16 mouse cellular contexts compared by ENCODE assay signal in genomic region chr11:105946694-105947154, GRCm38 (mm10). TPM values are rescaled to one million over a fixed set of nuclear protein-coding genes. Genes with fewer than 3 reads are reported as not detected.
DNase-seq lines count a peak whose midpoint lies in the region; ATAC-seq and TF ChIP-seq lines count a peak whose summit lies in the region.
"Had no signal": no experiment of that assay in that cellular context is flagged by ENCODE, and none has a peak within 500 bp of the region (broad histone marks: within the 10 kb centered on the region; RNA-seq: fewer than 3 reads in every experiment).

No protein-coding gene starts in this region.

- H3K4me2 ChIP-seq in kidney, embryonic 16.5 days (replicated peaks; ENCODE audit: low read depth, low read length) = no peak overlapping the region
- H3K4me2 ChIP-seq: limb, embryonic 13.5 days had no signal

- H3K27me3 ChIP-seq in kidney, embryonic 16.5 days (ENCODE audit: insufficient read depth, low read length) = no peaks in the 10 kb centered on the region
- H3K27me3 ChIP-seq in MEL (ENCODE audit: control insufficient read depth in 1 of 2, insufficient read depth in 2 of 2, low read length in 2 of 2) = no peaks in the 10 kb centered on the region; a peak in 1 of 4 replicates

- no peak for ATAC-seq in kidney, embryonic 16.5 days (ENCODE audit: low FRiP score, low TSS enrichment)
- peak; percentile 42 to 57; a peak in 3 of 4 replicates for ATAC-seq in hematopoietic stem cell, adult 5-6 weeks (replicated peaks in 1 of 2; ENCODE audit: insufficient read depth in 1 of 2, low FRiP score in 2 of 2, low TSS enrichment in 1 of 2, low read depth in 1 of 2, poor library complexity in 2 of 2, severe bottlenecking in 2 of 2)

- peaks cover 4% of the 10 kb centered on the region; the same call in 1 of the 2 replicates for H3K79me2 ChIP-seq in MEL (ENCODE audit: control insufficient read depth, insufficient read depth, low read length, poor library complexity)

- TF ChIP-seq EP300 in MEL (IDR thresholded peaks at IDR 0.05; ENCODE audit: low read depth in 1 of 2, low read length in 2 of 2) = peak; percentile 84

- peak in 1 of 2 experiments; percentile 94; a peak in 3 of 4 replicates for TF ChIP-seq POLR2A in MEL (IDR thresholded peaks at IDR 0.05; ENCODE audit: control insufficient read depth in 1 of 2, insufficient read depth in 1 of 2, low read depth in 1 of 2, low read length in 2 of 2, poor library complexity in 1 of 2)

- no peak for TF ChIP-seq CTCF in MEL (IDR thresholded peaks at IDR 0.05 in 2 of 3, conservative IDR thresholded peaks at IDR 0.05 in 1 of 3; ENCODE audit: control insufficient read depth in 1 of 3, insufficient read depth in 1 of 3, low read depth in 2 of 3, low read length in 3 of 3, poor library complexity in 1 of 3, severe bottlenecking in 1 of 3)

- whole genome bisulfite sequencing in kidney, embryonic 16.5 days = 39% methylated on average over 11 of the region's 11 CpGs

- no peaks in the 10 kb centered on the region for H3K36me3 ChIP-seq in kidney, embryonic 16.5 days (ENCODE audit: insufficient read depth, low read length)
- H3K36me3 ChIP-seq in MEL (ENCODE audit: control insufficient read depth in 1 of 2, insufficient read depth in 2 of 2, low read length in 2 of 2) = peaks cover 0 to 16% of the 10 kb centered on the region in 2 experiments; a peak in 2 of 4 replicates
- H3K36me3 ChIP-seq: limb, embryonic 13.5 days had no signal

- no peak overlapping the region for H3K27ac ChIP-seq in kidney, embryonic 16.5 days (ENCODE audit: low read length)
- H3K27ac ChIP-seq in MEL (ENCODE audit: control insufficient read depth, low read depth, low read length) = peak overlapping the region; percentile 95
- H3K27ac ChIP-seq: limb, embryonic 13.5 days had no signal

- H3K4me3 ChIP-seq in kidney, embryonic 16.5 days (ENCODE audit: low read length) = no peak overlapping the region
- peak overlapping the region; percentile 50 to 64 for H3K4me3 ChIP-seq in MEL (ENCODE audit: control insufficient read depth in 1 of 2, insufficient read depth in 1 of 2, low read depth in 2 of 2, low read length in 2 of 2)
- H3K4me3 ChIP-seq: limb, embryonic 13.5 days; myocyte had no signal

- no peak for DNase-seq in kidney, postnatal 14 days
- DNase-seq in MEL (ENCODE audit: low read depth, low spot score) = peak; percentile 96
- peak; percentile 39 to 44 for DNase-seq in lung, postnatal 4 days
- no peak for DNase-seq in B cell, adult 2 months
- DNase-seq in layer of hippocampus, adult 9-11 months = no peak
- DNase-seq in layer of hippocampus, adult 9-10 months (ENCODE audit: low spot score) = no peak
- DNase-seq: adrenal gland, postnatal 14 days; cerebellum, adult 9-10 months; kidney, postnatal 10 days had no signal

- 0 out of 2 replicates have a peak overlapping the region, but pooled peaks have one; percentile 9 for H3K9ac ChIP-seq in kidney, embryonic 16.5 days (replicated peaks; ENCODE audit: low read length)
- peak overlapping the region; percentile 74 for H3K9ac ChIP-seq in MEL (ENCODE audit: control insufficient read depth, low read depth, low read length, poor library complexity, severe bottlenecking)
- H3K9ac ChIP-seq: limb, embryonic 13.5 days had no signal

- H3K4me1 ChIP-seq in kidney, embryonic 16.5 days (ENCODE audit: insufficient read depth, low read length) = peaks cover 25% of the 10 kb centered on the region
- H3K4me1 ChIP-seq in MEL (ENCODE audit: control insufficient read depth in 1 of 2, insufficient read depth in 2 of 2, low read length in 2 of 2) = peaks cover 10 to 45% of the 10 kb centered on the region in 2 experiments

- TF ChIP-seq RAD21 in MEL (IDR thresholded peaks at IDR 0.05; ENCODE audit: low read depth, low read length) = no peak

- no peaks in the 10 kb centered on the region for H3K9me3 ChIP-seq in kidney, embryonic 16.5 days (ENCODE audit: low read length)
- no peaks in the 10 kb centered on the region for H3K9me3 ChIP-seq in MEL (replicated peaks; ENCODE audit: insufficient read depth, low read length)
- H3K9me3 ChIP-seq: limb, embryonic 13.5 days had no signal

TF ChIP-seq in MEL, 35 proteins besides CTCF, POLR2A, EP300 and RAD21 (continues in another document):
- TF ChIP-seq ETS1 (IDR thresholded peaks at IDR 0.05; ENCODE audit: low read depth, low read length) = peak; percentile 72
- peak; percentile 86 for TF ChIP-seq GATA1 (IDR thresholded peaks at IDR 0.05; ENCODE audit: low read depth, low read length)
- no peak for TF ChIP-seq SMC3 (IDR thresholded peaks at IDR 0.05; ENCODE audit: low read depth, low read length)
- TF ChIP-seq TBP (IDR thresholded peaks at IDR 0.05; ENCODE audit: low read depth, low read length) = peak; percentile 59
- peak; percentile 30; the same call in 1 of the 2 replicates for TF ChIP-seq USF1 (IDR thresholded peaks at IDR 0.05; ENCODE audit: low read depth, low read length)
- no peak for TF ChIP-seq ZKSCAN1 (IDR thresholded peaks at IDR 0.05; ENCODE audit: low read depth, low read length)
- TF ChIP-seq SIN3A (IDR thresholded peaks at IDR 0.05; ENCODE audit: low read length) = peak; percentile 95
- peak; percentile 56; the same call in 1 of the 2 replicates for TF ChIP-seq E2F4 (IDR thresholded peaks at IDR 0.05; ENCODE audit: borderline replicate concordance, low read depth, low read length)
- TF ChIP-seq NRF1 (IDR thresholded peaks at IDR 0.05; ENCODE audit: insufficient read depth, low read depth, low read length, poor library complexity, severe bottlenecking) = peak; percentile 27; the same call in 1 of the 2 replicates
- TF ChIP-seq ZC3H11A (IDR thresholded peaks at IDR 0.05; ENCODE audit: low read depth, low read length) = no peak
- no peak; the same call in 1 of the 2 replicates for TF ChIP-seq BHLHE40 (IDR thresholded peaks at IDR 0.05; ENCODE audit: borderline replicate concordance, low read depth, low read length)
- peak; percentile 10; the same call in 1 of the 2 replicates for TF ChIP-seq CHD2 (IDR thresholded peaks at IDR 0.05; ENCODE audit: low read length)
- no peak for TF ChIP-seq MAFK (IDR thresholded peaks at IDR 0.05; ENCODE audit: borderline replicate concordance, low read depth, low read length)
- TF ChIP-seq MXI1 (IDR thresholded peaks at IDR 0.05; ENCODE audit: low read depth, low read length) = peak; percentile 89
- TF ChIP-seq POLR2AphosphoS5 (IDR thresholded peaks at IDR 0.05; ENCODE audit: borderline replicate concordance, low read depth, low read length) = 0 out of 2 replicates have a peak, but pooled peaks have one; percentile 55
- no peak for TF ChIP-seq UBTF (IDR thresholded peaks at IDR 0.05; ENCODE audit: borderline replicate concordance, insufficient read depth, low read depth, low read length)
- TF ChIP-seq RCOR1 (IDR thresholded peaks at IDR 0.05; ENCODE audit: low read depth, low read length) = no peak; the same call in 1 of the 2 replicates
- peak; percentile 76 for TF ChIP-seq HCFC1 (IDR thresholded peaks at IDR 0.05; ENCODE audit: low read depth, low read length)
- TF ChIP-seq ZMIZ1 (IDR thresholded peaks at IDR 0.05; ENCODE audit: low read depth, low read length) = peak; percentile 96
- peak; percentile 96 for TF ChIP-seq MYC (IDR thresholded peaks at IDR 0.05; ENCODE audit: low read depth, low read length)
- TF ChIP-seq POLR2AphosphoS2 (IDR thresholded peaks at IDR 0.05; ENCODE audit: low read length) = peak; percentile 92
- 0 out of 2 replicates have a peak, but pooled peaks have one; percentile 28 for TF ChIP-seq JUND (IDR thresholded peaks at IDR 0.05; ENCODE audit: low read depth, low read length)
- peak; percentile 79 for TF ChIP-seq MYB (IDR thresholded peaks at IDR 0.05; ENCODE audit: low read depth, low read length)
- TF ChIP-seq TAL1 (IDR thresholded peaks at IDR 0.05; ENCODE audit: low read length) = no peak
- peak; percentile 56 for TF ChIP-seq TCF12 (IDR thresholded peaks at IDR 0.05; ENCODE audit: low read depth, low read length)
- TF ChIP-seq GABPA (IDR thresholded peaks at IDR 0.05; ENCODE audit: low read depth, low read length) = no peak
- 0 out of 2 replicates have a peak, but pooled peaks have one; percentile 45 for TF ChIP-seq MEF2A (IDR thresholded peaks at IDR 0.05; ENCODE audit: extremely low read depth, insufficient replicate concordance, low read depth, low read length, poor library complexity, severe bottlenecking)
- peak; percentile 91 for TF ChIP-seq MAX (IDR thresholded peaks at IDR 0.05; ENCODE audit: low read length)
- no peak for TF ChIP-seq CHD1 (IDR thresholded peaks at IDR 0.05; ENCODE audit: low read depth, low read length)
- no peak for TF ChIP-seq ZNF384 (IDR thresholded peaks at IDR 0.05; ENCODE audit: low read depth, low read length)
- peak; percentile 81 for TF ChIP-seq ELF1 (IDR thresholded peaks at IDR 0.05; ENCODE audit: low read depth, low read length)
- TF ChIP-seq MAZ (IDR thresholded peaks at IDR 0.05; ENCODE audit: low read depth, low read length) = peak; percentile 48; the same call in 1 of the 2 replicates
- TF ChIP-seq NELFE (IDR thresholded peaks at IDR 0.05; ENCODE audit: low read depth, low read length) = peak; percentile 72; the same call in 1 of the 2 replicates
- TF ChIP-seq USF2 (IDR thresholded peaks at IDR 0.05; ENCODE audit: borderline replicate concordance in 1 of 2, insufficient read depth in 1 of 2, low read depth in 1 of 2, low read length in 2 of 2) = no peak; a peak in 1 of 4 replicates

RNA-seq across cellular contexts. Expression of gene Cyb561, which starts 6.4 kb away (rescaled TPM):
- polyA plus RNA-seq in kidney, embryonic 16.5 days (2015; fragmentation: Nextera tagmentation; extraction: Ambion mirVana) = 33.9 and 37.3 TPM in 2 replicates
- total RNA-seq in MEL (2012; rRNA removed) = 24.8 and 32.8 TPM in 2 replicates
- 10 to 100 TPM in 1 of 2 experiments, not detected in 1; 43.9 TPM for polyA plus RNA-seq in MEL (2012; ENCODE audit: insufficient read depth in 1 of 2, insufficient read length in 2 of 2, low read depth in 1 of 2, low replicate concordance in 2 of 2, missing spikeins in 1 of 2)
- total RNA-seq in hematopoietic stem cell, adult 5-6 weeks (2017) = 1.2 and 2.2 TPM in 2 replicates

RNA-seq across cellular contexts. Expression of gene Ace, which starts 21.0 kb away (rescaled TPM):
- polyA plus RNA-seq in kidney, embryonic 16.5 days (2015; fragmentation: Nextera tagmentation; extraction: Ambion mirVana) = 17.5 and 18.6 TPM in 2 replicates
- not detected in 2 replicates for total RNA-seq in MEL (2012; rRNA removed)
- not detected for polyA plus RNA-seq in MEL (2012; ENCODE audit: insufficient read depth in 1 of 2, insufficient read length in 2 of 2, low read depth in 1 of 2, low replicate concordance in 2 of 2, missing spikeins in 1 of 2)
- 0.20 and 0.56 TPM in 2 replicates for total RNA-seq in hematopoietic stem cell, adult 5-6 weeks (2017)

RNA-seq across cellular contexts. Expression of gene Ace3, which starts 47.8 kb away (rescaled TPM):
- not detected in 2 replicates for polyA plus RNA-seq in kidney, embryonic 16.5 days (2015; fragmentation: Nextera tagmentation; extraction: Ambion mirVana)
- total RNA-seq in MEL (2012; rRNA removed) = not detected in 2 replicates
- not detected for polyA plus RNA-seq in MEL (2012; ENCODE audit: insufficient read depth in 1 of 2, insufficient read length in 2 of 2, low read depth in 1 of 2, low replicate concordance in 2 of 2, missing spikeins in 1 of 2)
- not detected in 2 replicates for total RNA-seq in hematopoietic stem cell, adult 5-6 weeks (2017)
- total RNA-seq: adrenal gland, postnatal 14 days; CH12.LX had no signal
- polyA plus RNA-seq: frontal cortex, adult 2 months; heart, postnatal 0 days; limb, embryonic 13.5 days; myocyte had no signal

Comparison
In these comparisons a context has a peak if more than half of its experiments do, and no peak if none do; other contexts are left out.
1. DNase-seq: peak in MEL (single experiment) and lung, postnatal 4 days (2 of 2); none in kidney, postnatal 14 days (single experiment), B cell, adult 2 months (0 of 2), layer of hippocampus, adult 9-11 months (single experiment) and layer of hippocampus, adult 9-10 months (single experiment).